Mouse (Mus musculus): ENCODE results near the gene Ror1.

Ror1 gene

GRCm38 (mm10) chr4:100107593-100107992 is 12.0 kb downstream of the Ror1 start:
- POLR2A ChIA-PET = no interaction called here
- CTCF ChIA-PET = no interaction called here

DNA sequence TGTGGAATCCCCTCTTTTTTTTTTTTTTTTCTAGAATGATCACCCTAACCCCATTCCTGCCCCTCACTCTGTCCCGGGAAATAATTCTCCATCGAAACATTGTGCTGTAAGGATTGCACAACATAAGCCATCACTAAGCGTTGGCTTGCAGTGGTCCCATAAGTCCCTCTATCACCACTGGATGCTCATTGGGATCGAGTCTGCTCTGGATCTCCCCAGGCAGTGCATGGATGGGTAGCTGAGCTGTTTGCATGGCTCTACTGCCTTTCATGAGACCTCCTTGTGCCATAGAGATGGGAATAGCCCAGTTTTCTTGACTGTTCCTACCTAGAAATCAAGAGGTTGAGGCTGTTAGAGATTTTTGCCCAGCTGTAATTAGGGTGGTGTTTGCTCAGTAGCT is 13.0 kb downstream of the Ror1 start:
- ChIA-PET CTCF (no interaction called here), POLR2A (no interaction called here)

DNA sequence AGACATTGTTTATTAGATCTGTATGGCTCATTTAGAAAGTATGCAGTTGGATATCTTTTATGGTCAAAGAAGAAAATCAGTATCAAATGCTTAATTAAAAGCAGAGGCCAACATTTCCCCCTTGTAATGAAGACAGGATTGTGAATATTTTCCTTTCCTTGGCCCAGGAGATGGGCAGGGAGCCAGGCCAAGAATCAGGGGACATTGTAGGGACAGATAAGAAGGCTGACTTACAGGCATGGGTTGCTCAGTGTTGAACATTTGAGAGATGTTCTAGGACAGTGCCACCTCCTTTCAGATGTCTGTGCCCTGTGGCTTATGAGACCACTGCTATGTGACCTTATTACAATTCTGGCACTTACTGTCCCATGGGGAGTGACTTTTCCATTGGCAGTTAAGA is 18.6 kb downstream of the Ror1 start:
- POLR2A ChIA-PET = no interaction called here
- CTCF ChIA-PET = interaction anchor here in 1 of 4 experiments (1.7 kb wide), 1 partner anchor 19 kb away, joined by 4 read pairs; the partner anchor contains the start of gene Ror1

DNA sequence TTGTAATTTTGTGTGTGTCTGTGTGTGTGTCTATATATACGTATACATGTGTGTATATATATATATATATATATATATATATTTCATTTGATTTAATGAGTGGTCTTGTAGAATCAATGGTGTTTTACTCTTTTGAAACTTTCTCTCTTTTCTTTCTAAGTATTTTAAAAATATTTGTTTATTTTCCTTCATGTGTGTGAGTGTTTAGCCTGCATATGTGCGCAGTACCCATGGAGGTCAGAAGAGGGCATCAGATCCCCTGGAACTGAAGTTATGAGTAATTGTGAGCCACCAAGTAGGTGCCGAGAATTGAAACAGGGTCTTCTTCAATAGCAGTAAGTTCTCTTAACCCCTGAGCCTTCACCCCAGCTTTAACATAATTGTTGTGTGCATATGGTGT is 20.8 kb downstream of the Ror1 start:
- POLR2A ChIA-PET = no interaction called here
- CTCF ChIA-PET = no interaction called here

- CTCF ChIA-PET = no interaction called here
- POLR2A ChIA-PET = no interaction called here
Measured at GRCm38 (mm10) chr4:100118676-100119075, 23.1 kb downstream of the Ror1 start.

DNA sequence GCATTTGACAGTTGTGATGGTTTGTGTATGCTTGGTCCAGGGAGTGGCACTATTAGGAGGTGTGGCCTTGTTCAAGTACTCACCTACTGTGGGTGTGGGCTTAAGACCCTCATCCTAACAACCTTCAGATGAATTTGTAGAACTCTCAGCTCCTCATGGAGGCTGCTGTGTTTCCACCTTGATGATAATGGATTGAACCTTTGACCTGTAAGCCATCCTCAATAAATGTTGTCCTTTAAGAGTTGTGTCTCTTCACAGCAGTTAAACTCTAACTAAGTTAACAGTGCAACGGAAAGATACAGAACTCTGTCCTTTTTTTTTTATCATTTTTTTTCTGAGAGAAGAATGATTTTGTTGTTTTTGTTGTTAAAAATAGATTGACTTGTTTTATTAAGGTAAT is 23.8 kb downstream of the Ror1 start:
- CTCF ChIA-PET = no interaction called here
- POLR2A ChIA-PET = no interaction called here

GRCm38 (mm10) chr4:100120547-100120946 is 25.0 kb downstream of the Ror1 start:
- ChIA-PET POLR2A (no interaction called here), CTCF (no interaction called here)

DNA sequence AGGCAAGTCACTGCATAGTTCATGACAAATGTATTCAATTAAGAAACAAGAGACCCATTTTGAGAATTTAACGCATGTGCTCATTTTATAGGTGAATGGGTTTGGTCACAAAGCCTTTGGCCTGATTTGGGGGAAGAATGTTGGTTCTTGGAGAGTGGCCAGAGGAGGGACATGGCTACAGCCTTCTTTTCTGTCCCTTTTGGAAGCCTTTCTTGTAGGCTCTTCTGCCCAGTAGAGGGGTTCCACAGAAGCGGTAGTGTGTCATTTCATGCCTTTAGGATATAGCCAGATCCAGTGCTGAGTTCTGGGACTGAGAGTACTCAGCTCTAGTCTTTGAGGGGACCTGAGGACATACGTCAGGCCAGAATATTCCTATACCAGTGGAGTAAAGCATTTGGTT is 26.8 kb downstream of the Ror1 start:
- POLR2A ChIA-PET = no interaction called here
- CTCF ChIA-PET = no interaction called here

GRCm38 (mm10) chr4:100123519-100123918 is 27.9 kb downstream of the Ror1 start:
- CTCF ChIA-PET = no interaction called here
- POLR2A ChIA-PET = no interaction called here

- ChIA-PET POLR2A (no interaction called here), CTCF (no interaction called here)
Measured at GRCm38 (mm10) chr4:100124056-100124455, 28.5 kb downstream of the Ror1 start.

- CTCF ChIA-PET = interaction anchor here in 1 of 4 experiments (0.8 kb wide), 1 partner anchor 13 kb away, joined by 3 read pairs; no protein-coding TSS in a partner anchor
Measured at GRCm38 (mm10) chr4:100124935-100125334, 29.3 kb downstream of the Ror1 start.

DNA sequence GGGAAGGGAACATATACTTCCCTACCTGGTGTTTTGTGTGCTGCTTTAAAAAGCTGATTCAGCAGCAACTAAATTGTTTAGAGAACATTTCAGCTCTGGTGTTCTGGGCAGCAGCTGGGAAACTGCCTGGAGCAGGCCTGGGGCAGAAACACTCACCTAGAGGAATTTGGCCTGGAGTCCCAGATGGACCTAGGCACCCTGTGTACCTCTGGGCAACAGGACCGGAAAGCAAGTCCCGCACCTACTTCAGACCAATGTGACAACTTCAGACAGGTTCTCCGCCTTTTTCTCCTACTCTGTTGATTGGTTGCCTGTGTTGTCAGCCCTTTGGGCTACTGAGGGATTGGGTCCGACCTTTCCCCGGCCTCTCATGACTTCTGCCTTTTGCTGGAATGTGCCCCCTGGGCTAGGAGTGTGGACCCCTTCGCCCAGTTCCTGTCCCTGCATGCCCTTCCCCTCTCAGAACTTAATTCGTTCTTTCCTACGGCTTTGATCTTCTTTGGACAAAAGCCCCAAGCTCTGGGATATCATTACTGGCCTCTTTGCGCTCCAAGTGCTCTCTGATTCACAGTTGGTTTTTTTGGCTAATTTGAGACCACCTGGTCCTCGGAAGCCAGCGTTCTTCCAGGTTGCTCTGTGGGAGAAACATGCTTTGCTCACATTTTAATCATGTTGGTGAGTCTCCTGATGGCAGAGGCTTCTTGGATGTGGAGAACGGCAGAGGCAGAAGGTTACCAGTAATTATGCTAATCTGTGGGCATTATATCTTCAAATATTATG is 31.1 kb downstream of the Ror1 start:
- ChIA-PET POLR2A (interaction anchor here in 1 of 4 experiments (1.0 kb wide), 1 partner anchor 23 kb away, joined by 3 read pairs; no protein-coding TSS in a partner anchor), CTCF (interaction anchor here in 1 of 4 experiments (0.6 kb wide), 1 partner anchor 18 kb away, joined by 4 read pairs; no protein-coding TSS in a partner anchor)

More at GRCm38 (mm10) chr4:100124935-100125334, 29.3 kb downstream of the Ror1 start:
- POLR2A ChIA-PET = no interaction called here

DNA sequence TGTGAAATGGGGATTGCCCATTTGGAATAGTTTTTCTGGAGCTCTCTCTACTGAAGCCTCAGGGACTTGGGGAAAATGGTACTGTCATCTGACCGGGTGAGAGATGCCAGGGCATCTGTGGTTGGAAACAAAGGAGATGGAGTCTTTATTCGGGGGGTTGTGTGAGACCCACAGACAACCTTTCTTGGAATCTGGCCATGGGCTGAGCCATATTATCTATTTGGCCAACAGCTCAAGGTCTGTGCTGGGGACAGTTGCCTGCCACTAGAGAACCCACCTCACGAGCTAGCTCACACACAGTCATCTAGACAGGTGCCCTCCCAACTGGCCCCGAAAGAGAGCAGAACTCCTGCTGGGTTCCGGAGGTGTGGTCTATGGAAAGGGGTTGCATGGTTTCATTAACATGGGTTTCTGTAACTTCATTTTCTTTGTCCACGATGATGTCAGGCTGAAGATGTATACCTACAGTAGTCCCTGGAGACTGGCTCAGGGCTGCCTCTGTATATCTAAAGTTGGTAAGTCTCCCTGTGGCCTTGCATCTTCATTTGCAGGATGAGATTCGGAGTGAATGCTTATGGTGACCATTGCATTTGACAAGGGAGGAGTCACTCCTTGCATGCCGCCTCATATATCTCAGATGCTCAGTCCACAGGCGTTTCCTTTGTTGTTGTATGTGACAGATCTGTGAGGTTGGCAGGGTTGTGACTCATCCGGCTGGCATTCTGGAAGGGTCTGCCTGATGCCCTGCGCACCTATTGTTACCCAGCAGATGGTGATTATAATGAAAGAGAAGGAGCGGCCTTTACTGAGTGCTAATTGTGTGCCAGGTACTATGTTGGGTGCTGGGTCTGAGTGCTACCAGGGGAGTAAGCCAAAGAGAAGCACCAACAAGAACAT is 32.7 kb downstream of the Ror1 start:
- ChIA-PET POLR2A (no interaction called here), CTCF (no interaction called here)

GRCm38 (mm10) chr4:100129201-100129600 is 33.6 kb downstream of the Ror1 start:
- ChIA-PET CTCF (no interaction called here), POLR2A (no interaction called here)

DNA sequence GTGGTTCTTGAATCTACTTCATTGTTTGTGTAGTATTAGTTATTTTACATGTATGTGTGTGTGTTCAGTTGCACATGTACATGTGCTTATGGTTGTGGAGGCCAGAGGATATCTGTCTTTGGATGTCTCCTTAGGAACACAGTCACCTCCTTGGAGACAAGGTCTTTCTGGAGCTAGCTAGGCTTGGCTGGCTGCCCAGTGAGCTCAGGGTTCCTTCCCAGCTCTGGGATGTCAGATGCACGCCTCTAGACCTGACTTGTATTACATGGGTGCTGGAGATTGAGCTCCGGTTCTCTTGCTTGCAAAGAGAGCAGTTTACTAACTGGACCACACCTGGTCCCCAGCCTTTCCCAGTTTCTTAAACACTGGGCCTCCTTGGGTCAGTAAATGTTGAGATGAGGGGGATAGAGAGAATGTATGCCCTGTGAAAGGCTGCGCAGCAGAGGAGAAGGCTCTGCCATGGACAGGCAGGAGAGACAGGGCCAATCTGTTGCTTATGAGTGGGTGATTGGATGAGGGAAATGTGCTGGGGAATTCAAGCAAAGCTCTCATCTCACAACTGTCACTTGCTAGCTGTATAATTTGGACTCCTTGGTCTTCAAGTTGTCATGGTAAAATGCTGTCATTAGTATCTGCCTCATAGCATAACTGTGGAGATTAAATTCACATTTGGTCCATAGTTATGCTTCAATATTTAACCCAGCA is 35.3 kb downstream of the Ror1 start:
- POLR2A ChIA-PET = no interaction called here
- CTCF ChIA-PET = no interaction called here

DNA sequence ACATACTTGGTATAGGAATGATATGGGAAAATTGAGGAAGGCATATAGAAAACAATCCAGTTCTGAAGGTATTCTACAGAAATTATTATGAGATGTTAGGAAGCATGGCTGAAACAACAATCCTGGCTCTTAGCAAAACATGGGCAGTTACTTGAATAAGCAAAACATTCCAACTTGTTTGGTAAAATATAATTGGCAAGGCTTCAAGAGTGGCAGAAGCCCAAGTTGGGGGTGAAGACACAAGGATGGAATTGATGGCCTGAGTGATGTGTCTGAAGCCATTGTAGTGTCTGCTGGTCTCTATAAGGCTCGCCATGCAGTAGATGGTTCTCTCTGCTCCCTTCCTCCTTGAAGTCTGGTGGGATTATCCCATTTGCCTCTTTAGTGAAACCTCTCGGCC is 35.9 kb downstream of the Ror1 start:
- POLR2A ChIA-PET = no interaction called here

DNA sequence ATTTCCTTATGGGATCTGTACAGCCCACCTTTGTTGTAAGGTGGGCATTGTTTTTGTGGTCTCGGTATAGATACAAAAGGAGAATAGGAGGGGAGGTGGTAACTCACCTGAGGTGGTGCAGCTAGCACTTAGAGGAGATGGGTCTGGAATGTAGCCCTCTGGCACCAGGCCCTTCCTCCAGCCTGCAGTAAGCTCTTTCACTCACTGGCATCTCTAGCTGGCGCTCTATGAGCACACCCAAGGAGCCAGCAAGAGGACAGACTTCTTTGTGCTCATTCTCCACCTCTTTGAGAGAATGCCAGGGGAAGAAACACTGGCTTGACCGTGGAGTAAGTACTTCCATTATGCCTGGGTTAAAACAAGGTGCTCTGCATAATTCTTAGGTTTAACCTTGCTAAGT is 36.7 kb downstream of the Ror1 start:
- POLR2A ChIA-PET = no interaction called here

More for the DNA sequence above, 35.9 kb downstream of the Ror1 start:
- CTCF ChIA-PET = no interaction called here

DNA sequence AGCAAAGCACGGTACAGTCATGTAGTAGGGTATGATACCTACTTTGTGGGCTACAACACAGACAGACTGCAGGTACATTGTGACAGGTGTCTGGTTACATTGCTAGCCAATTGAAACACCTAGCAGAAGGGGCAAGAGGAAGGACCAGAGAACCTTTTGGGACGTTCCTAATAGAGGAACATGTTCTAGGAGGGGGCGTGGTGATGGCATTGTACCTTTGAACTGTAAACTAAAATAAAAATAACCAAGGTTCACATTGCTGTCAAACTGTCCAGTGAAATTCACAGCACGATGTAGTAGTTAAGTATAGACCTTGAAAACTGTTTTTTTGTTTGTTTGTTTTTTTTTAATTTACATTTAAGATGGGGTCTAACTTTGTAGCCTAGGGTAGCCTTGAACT is 40.5 kb downstream of the Ror1 start:
- CTCF ChIA-PET = no interaction called here

More for the DNA sequence above, 36.7 kb downstream of the Ror1 start:
- CTCF ChIA-PET = no interaction called here

GRCm38 (mm10) chr4:100137102-100137835 is 41.7 kb downstream of the Ror1 start:
- POLR2A ChIA-PET = interaction anchor here in 1 of 4 experiments (1.4 kb wide), 1 partner anchor 12 kb away, joined by 4 read pairs; no protein-coding TSS in a partner anchor
- CTCF ChIA-PET = interaction anchor here in 2 of 4 experiments (0.8 to 0.9 kb wide), 2 partner anchors 42 to 1049 kb away, joined by 4 read pairs; partner anchors contain the start of gene Ror1 (in 1 of the 2)

More for the DNA sequence above, 40.5 kb downstream of the Ror1 start:
- POLR2A ChIA-PET = no interaction called here
